Mouse (Mus musculus) 3134 (cell line): ENCODE data around the gene Ube2h.

ENCODE experiments used
- DNase-seq: peaks from one replicate; pipeline ENCODE4 v3.0.0-alpha.2; 2011; ENCODE audit warnings: low spot score; ENCODE audit not compliant: insufficient read length; ENCODE audit errors: extremely low read depth

Ube2h gene

DNA sequence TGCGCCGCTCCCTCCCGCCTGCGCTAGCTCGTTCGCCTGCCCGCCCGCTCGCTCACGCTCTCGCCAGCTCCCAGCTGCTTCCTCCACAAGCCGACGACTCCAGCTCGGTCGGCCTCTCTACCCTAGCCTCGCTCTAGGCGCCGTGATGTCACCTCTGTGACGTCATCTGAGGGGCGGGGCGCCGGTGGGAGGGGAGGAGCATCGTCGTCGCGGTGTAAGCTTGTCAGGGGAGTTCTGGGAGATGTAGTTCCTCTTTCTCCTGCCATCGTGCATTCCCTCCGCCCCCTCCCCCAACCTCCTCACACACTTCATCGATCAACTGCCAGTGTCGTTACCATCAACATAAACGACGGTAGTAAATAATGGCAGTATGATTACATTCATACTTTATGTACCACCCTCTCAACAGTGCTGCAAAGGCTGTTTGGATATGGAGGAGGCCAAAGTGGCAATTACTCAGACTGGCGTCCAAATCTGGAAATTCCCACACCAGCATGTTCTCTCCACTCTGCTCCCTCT lies at the start of gene Ube2h:
Gene Ube2h, minus strand, starts transcription at position 141 of the 519 bp plus-strand sequence.
- peak; percentile 99 for DNase-seq

DNA sequence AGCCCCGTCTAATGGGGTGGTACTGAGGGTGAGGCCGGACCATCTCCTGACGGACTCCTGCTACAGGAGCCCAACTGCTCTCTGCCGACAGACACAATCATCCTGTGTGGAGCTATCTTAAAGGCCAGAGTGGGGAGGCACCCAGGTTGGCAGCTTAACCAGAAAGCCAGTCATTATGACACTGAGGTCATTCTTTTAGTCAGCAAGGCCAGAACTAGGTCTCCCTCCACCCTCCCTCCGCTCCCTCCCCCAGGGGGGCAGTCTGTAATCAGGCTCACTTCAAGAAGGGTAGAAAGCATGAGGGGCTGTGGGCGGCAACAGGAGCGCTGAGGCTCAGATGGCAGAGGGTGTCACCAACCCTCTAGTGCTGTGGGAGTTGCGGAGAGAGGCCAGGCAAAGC lies 49.3 kb upstream of the Ube2h start:
- DNase-seq = no peak

DNA sequence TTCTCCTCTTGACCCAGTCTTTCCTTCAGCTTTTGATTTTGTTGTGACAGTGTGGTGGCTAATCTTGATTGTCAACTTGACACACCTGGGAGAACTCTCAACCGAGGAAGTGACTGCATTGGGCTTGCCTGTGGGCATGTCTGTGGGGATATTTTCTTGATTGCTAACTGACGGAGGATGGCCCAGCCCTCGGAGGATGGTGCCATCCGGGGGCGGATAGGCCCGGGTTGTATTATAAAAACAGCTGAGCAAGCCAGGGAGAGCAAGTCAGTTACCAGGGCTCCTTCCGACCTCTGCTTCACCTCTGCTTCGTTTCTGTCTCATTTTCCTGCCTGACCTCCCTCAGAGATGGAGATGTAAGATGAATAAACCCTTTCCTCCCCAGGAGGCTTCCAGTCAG lies 48.4 kb upstream of the Ube2h start:
- no peak for DNase-seq

DNA sequence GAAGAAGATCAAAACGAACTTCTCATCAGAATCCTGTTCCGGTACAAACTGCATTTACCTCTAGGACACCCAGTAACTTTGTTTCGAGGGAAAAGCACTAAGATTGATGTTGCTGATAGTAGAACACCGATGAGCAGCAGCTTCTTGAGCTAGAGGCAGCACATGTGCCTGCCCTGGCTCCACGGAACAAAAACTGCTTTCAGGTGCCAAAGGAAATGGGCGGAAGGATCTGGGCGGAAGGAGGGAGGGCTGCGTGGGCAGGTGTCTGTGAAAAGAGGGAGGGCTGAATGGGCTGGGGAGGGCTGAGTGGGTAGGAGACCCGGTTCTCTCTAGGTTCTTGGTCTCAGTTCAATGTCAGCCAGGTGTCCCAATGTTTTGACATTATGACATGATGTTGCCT lies 47.0 kb upstream of the Ube2h start:
- no peak for DNase-seq

DNA sequence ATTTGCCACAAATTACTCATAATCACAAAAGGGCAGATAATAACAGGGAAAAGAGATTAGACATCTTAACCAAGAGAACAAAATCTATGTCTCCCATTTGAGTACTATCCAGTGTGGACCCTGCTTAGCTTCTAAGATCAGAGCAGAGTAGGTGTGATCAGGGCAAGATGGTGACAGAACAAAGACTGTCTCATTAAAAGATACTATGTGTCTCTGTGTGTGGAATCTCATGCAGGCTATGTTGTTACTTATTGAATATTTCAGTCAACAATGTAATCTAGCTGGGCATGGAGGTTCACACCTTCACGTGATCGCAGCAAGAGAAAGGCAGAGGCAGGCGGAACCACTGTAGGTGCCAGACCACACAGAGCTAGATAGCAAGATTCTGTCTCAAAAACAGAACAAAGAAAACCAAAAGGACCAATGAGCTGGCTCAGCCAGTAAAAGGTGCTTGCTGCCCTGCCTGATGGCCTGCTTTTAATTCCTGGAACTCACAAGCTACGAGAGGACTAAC lies 43.0 kb upstream of the Ube2h start:
- no peak for DNase-seq

DNA sequence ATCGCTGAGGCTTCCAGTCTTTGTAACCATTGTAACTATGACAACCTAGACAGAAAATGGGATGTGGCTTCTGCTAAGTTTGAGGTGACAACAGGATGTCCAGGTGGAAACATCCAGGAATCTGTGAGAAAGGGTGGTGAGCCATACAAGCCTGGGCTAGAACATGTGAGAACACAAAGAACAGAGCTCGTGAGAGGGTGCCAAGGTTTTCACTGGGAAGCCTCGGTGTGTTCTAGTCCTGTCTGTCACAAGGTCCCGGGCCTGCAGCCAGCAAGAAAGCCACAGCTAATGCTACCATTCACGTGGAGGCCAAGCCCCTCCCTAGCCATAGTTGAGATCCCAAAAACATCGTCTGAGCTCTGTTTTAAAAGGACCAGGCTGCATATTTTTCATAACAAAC lies 42.4 kb upstream of the Ube2h start:
- DNase-seq = peak; percentile 71

DNA sequence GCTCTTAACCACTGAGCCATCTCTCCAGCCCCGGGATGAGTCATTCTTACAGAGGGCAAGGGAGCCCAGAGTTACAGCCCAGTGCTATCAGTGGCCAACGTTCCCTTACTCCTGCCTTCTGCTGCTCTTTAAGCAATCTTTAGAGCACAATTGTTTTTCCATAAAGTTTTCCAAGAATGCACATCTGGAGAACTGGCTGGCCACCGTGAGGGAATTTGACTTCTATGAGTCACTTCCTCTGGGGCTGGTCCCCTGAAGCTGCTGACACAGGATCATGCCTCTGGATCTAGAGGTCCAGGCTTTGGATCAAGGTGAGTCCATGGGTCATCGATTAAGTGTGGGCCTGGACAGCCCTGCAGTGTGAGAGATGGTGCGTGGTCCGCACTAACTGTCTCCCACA lies 39.7 kb upstream of the Ube2h start:
- DNase-seq = peak; percentile 79

DNA sequence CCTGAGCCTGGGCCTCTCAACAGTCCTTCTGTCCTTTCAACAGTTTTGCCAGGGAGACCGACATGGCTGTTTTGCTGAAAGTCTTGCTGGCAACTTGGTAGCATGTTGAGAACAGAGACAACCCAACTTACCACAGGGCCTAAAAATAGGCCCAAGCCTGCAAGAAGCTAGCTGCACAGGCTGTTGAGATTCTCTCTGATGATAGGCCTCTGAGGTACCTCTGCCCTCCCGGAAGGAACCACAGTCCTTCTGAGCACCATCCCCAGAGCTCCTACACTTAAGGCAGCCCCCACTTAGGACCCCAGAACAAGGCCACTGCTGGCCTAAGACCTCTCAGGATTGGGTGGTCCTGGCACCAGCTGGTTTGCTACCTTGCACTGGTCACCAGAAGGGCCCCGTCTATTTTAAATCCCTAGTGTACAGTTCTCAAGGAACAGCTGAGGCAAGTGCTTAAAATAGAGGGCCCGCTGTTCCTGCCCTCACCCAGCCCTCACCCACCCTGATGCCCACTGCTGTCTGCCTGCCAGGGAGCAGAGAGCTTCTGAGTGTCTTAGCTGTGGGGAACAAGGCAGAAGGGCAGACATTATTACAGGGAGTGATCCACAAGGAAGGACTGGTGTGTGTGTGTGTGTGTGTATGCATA lies 36.0 kb upstream of the Ube2h start:
- no peak for DNase-seq

DNA sequence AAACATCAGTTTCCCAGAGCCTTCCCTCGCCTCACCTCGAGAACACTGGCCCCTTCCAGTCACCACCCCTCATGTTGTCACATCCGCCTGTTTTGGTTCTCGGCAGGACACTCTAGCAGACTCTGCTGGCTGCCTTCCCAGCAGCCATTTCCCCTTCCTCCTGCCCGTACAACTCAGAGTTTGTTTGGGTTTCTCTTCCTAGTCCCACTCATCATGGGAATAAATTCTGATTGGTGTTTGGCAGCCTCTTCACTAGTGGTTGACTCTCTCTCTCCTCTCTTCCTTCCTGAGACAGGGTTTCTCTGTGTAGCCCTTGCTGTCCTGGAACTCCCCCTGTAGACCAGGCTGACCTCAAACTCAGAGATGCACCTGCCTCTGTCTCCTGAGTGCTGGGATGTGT lies 32.6 kb upstream of the Ube2h start:
- DNase-seq = no peak

DNA sequence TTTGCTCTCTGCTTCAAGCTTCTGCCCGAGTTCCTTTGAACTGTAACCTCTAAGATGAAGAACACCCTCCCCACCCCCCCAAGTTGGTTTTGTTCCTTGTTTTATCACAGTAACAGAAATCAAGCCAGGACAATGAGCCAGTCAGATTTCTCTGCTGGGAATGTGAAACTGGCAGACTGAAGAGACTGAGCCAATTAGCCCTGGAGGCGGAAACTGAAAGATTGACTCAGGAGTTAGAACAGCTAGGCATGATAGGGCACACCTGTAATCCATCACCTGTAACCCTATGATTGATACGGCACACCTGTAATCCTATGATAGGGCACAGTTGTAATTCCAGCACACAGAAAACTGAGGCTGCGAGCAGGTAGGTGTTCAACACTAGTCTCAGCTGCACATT lies 27.9 kb upstream of the Ube2h start:
- DNase-seq = no peak

DNA sequence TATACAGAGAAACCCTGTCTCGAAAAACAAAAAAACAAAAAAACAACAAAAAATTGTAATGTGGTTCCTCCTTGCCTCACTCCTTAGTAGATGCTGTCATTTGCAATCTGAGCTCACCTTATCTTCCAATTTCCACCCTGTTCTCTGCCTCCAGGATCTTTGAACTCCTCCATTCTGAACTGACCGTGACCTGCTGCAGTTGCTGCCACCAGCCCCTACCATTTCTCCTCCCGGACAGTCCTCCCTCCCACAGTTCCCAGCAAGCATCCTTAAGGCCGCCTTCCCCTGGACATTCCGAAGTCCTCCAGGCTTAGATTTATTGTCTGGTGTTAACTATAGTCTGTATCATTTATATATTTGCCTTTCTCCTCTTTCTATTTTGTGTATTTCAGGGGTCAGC lies 26.4 kb upstream of the Ube2h start:
- no peak for DNase-seq

DNA sequence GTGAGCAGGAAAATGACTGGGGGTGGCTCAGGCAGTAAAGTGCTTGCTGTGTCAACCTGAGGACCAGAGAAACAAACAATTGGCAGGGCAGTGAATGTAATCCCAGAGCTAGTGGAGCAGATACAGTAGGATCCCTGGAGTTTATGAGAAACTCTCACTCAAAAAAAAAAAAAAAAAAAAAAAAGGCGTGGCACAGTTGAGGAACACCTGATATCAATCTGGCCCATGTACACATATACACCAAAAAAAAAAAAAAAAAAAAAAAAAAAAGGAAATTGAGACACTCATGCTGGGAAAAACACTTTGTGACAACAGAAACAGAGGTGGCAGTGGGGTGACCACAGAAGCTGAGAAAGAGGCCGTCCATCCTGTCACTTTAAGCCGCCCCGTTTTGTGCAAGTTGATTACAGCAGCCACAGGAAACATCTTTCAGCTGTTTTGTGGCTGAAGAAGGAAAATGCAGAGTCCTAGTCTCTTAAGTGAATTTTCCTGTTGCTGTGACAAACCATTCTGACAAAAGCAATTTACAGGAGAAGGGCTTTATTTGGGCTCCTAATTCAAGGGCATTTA lies 21.7 kb upstream of the Ube2h start:
- no peak for DNase-seq

DNA sequence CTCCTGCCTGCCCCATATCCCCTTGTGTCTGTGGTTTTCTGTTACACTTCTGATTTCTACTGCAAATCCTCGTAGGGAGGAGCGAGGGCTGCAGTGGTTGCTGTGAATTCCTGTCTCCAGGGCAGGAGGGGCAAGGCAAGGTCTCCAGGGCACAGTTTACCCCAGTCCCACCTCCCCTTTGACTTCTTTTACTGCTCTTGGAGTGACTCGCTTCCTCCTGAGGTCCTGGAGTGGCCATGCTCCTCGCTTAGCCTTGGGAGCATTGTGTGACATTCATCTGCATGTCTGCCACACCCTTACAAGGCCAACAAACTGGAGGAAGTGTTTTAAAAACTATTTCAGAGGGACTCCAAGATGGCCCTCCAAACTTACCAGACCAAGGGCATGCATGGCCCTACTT lies 16.7 kb upstream of the Ube2h start:
- peak; percentile 21 for DNase-seq

DNA sequence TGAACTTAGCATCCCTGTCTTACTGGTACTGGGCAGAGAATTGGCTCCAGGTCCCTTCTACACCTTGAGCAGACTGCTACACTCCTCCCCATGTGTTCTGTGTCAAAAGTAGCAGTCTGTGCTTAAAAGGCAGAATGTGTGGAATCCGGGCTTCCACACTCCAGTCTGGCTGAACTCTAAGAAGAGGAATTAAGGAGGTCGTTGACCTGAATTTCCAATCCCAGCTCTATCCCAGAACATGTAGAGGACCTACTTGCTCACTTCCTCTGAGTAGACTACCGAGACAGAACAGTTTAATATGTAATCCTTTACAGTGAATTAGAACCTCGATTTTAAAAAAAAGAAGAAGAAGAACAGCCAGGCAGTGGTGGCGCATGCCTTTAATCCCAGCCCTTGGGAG lies 14.9 kb upstream of the Ube2h start:
- DNase-seq = no peak

DNA sequence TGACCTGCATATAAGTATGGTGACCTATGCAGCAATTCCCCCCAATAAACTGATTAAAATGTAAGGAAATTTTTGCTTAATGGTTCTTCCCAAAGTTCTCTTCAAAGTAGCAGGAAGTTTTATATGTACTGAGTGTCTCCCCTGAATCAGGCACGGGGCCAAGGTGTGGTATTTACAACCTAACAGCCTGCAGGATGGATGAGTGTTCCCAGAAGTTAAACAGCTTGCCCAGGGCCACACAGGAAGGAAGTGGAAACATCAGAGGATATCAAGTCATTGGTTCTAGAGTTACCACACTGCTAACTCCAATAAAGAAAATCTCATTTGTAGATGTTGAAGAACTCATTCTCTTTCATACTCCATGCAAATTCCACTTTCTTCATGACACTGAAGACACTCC lies 7.7 kb upstream of the Ube2h start:
- DNase-seq = no peak

DNA sequence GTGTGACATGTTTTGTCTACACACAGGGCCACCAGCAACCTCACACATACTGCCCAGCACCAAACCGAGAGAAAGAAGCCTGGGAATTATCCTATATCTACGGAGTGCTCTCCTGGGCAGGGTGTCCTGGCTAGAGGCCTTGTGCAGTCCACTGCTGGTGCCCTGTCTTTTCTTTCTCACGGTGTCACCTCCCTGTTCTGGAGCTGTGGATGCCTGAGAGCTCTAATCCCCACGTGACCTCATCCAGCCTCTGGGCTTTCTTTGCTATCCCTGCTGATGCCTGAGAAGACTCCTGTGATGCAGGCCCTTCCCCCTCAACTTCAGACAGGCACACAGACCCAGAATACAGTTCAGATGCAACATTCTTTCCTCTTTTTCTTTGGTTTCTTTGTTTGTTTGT lies 4.4 kb upstream of the Ube2h start:
- DNase-seq = no peak

DNA sequence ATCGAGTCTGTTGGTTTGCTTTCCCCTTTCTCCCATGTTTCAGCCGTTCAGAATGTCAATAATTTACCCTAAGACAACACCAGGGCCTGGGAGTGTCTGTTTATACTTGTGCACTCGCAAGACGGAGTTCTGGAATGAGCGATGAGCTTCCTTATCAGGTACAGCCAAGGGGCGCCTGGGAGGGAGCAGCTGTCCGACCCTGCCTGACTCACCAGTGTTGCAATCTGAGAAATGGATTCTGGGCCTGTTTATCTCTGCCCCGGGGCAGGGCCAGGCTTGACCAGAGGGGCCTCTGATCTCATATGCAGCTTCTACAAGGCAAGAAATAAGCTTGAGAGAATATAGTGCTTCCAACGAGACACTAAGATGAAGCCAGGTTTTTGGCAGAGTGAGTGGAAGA lies 3.4 kb upstream of the Ube2h start:
- DNase-seq = peak; percentile 31

DNA sequence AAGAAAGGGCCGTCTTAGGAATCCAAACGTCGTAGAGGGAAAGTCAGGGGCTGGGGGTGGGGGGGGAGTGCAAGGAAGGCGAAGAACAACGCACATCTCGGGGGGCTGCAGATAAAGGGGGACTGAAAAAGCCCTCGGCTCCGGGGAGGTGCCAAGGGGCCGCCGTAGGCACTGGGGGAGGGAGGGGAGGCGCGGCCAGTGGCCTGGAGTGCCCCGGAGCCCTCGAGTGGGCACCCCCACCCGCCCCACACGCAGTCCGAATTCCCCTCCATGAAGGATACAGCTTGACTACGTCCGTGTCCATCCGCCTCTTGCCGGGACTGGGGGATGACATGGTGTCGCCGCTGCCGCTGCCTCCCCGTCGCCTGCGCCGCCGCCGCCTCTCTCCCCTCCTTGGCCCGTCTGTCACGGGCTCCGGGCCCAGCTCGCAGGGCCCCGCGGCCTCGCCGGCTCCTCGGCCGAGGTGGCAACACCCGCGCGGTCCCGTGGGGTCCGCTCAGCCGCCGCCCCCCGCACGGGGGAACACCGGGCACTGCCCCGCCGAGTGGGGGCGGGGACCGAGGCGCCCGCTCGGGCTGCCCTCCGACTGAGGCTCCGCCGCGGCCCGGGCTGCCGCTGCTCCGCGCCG lies 454 bp downstream of the Ube2h start:
- DNase-seq = peak; percentile 57

DNA sequence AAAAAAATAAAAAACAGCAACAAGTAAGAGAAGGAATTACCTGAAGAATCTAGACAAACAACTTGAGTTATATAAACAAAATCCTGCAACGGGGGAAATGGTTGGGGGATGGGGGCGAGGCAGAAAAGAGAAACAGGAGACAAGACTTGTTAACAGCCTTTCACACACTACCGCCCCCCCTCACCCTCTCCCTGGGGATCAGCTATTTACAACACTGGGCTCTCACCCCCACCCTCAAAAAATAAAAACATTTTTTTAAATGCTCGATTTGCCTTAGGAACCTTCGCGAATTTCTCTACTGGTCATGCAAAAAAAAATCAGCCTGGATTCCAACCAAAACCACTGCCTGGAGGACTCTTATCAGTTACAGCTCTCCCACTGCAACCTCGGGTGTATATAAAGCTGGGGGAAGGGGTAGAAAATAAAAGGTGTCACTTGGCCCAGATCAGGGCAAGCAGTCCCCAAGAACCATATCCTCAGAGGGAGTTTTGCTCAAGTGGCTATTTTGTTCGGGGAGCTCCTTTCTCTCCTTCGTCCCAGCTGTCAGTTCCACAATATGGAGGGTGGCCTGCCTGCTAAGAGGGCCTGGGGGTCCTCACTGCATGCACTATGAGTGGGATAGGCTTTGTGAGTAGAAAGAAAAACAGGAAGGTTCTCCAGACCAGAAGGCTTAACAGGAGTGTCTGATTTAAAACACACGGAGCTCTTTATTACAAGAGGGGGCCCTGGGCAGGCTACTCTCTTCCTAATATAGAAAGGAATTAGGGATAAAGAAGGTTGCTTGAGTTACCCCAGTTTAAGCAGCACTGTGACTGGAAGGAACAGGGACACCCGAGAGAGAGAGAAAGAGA lies 1.3 kb downstream of the Ube2h start:
- no peak for DNase-seq

DNA sequence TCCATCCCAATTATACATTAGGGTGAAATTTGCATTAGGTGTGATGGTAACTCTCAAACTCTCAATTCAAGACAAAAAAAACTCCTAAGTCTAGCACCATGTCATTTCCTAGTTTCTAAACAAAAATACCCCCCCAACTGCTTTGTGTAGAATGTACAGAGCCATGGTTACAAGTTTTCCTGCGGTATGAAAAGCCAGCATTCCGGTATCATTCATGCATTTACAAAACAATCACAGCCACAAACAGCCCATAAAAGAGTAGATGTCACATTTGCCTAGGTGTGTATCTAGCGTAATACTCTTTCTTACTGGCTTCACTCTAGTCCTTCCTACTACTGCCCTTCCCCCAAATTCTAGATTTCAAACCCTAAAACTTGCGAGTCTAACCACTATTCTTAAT lies 2.2 kb downstream of the Ube2h start:
- DNase-seq = no peak

DNA sequence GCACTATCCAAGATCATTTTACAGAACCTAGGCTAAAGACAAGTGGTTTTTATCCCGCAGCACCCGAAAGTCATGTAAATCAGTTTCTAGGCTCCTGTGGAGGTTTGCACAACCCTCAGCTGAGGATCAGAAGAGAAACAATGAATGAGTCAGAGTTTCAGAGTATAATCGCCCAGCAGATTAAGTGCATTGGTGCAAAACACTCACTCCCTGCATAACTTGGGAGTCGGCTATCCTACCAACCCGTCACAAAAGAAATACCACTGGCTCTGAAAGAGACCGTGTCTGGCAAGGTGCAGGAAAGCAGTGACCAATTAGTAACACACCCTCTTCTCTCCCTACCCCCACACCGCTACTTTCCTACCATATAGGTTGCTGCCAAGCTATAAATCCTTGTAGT lies 3.4 kb downstream of the Ube2h start:
- DNase-seq = peak; percentile 13
